Mouse (Mus musculus) v-Abl transformed pro-B cells (cell line): ENCODE measurements around the gene Kalrn.

Experiments used
- in situ Hi-C, 2 experiments: fragments of 400-800 bp; cut with MboI; formaldehyde crosslinking; loops; one replicate each; pipeline ENCODE4 v1.15.1; 2025; ENCODE audit not compliant: unreplicated experiment in 2 of 2

Gene Kalrn

DNA sequence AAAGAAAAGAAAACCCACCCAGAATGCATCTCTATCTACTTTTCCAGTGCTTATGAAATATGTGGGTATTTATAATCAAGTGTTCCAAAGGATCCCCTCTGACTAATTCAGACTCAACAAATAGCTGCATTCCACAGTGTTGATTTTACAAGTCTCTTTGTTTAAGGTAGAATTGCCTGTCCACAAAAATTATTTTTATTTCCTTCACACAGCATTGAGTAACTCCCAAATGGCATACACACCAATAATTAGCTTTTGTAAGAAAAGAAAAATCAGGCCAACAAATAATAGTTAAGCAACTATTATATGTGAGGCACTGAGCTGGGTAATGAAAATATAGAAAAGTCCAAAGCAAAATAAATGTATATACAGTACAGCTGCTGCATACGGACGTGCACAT is 12.9 kb downstream of the Kalrn start:
- in situ Hi-C loops = no loop called here

DNA sequence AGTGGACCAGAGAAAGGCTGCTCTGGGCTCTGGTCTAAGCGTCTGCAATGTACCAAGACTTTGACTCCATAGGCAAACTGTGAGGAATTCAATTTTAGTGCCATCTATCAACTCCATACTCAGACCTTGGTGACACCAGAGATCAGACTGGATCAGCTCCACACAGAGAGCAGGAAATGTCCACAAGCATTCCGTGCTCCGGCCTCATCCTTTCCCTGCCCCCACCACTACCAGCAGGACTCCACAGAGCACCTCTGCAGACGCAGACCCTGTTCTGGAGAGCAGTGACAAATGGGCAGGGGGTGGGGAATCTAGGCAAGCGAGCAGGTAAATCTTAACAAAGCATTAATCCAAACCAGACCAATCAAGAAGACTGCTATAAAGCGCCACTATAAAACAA is 15.4 kb downstream of the Kalrn start:
- in situ Hi-C loops = no loop called here

DNA sequence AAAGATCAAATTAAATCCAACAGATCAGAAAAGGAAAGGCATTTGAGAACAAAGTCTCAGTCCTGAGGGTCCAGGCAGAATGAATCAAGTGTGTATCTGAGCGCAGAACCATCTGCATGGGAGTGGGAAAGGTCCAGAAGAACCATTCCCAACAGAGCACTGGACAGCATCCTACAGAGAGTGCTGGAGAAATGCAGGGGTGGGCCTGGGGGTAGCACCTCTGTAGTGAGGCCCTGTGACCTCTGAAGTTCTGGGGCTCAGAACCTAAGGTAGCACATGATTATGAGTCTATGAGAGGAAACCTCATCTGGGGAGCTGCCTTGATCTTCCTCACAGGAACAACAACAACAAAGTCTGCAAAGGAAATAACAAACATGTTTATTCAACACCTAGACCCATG is 20.6 kb downstream of the Kalrn start:
- in situ Hi-C loops = no loop called here

DNA sequence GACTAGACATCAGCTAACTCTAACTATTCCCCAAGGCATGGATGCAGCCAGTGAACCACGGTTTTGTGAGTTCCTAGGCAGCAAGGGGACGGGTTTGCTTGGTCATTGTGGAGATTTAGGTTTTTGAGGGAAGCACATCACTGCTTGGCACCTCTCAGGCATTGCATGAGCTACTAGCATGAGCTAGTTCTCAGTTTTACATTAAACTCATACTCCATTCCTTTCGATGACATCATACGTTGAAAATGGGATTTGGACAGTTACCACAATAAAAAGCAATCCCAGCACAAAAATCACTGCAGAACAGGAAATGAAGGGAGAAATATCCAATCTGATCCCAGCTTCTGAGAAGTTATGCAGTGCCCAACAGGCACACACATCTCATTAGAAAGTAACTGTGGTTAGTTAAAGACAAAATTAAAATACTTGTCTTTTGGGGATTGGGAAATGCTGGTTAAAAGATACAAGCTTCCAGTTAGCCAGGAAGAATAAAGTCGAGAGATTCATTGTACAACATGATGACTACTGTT is 23.8 kb downstream of the Kalrn start:
- in situ Hi-C loops = no loop called here

DNA sequence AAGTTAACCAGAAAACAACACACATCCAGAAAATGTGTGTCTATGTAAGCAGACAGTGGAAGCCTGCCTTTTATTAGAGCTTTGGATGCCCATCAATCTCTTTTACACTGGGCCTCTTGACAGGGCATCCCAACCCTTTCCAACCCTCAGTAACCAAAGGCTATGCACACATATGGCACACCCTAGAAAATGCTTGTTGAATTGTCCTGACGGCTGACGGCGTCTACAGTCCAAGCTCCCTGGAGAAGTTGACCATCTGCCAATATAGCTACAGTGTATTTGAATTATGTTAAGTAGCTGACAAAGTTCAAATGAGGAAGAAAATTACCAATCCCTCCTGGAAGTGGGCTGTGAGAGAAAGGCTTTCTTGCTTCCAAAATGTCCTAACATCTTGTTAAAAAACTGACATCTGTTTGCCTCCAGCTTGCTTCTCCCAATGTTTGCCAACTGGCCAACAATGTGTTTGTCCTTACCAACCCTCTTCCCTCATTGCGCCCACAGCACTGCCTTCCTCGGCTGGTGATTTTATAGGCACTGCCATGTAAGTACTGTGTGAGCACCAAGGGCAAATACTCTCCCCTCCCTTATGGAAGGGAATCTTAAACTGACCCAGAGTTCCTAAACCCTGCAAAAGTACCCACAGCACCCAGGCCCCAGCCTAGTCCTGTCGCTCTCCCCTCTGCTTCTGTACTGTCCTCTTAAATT is 26.4 kb downstream of the Kalrn start:
- in situ Hi-C loops = no loop called here

DNA sequence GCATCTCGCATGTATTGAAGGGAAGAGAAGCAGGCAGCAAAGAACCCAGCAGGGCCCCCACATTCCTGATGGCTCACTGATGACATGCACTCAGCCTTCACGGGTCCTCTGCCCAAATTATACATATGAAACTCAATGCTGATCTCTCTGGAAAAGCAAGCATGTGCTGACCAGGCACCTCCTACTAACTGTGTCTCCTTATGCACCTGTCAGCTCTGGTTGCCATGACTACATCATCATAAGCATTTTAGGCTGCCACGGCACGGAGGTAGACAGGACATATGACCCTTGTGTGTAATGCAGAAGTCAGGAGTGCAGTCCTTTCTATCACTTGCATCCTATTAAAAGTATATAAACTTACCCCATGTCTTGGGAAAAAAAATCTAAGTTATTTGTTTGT is 29.6 kb downstream of the Kalrn start:
- in situ Hi-C loops = no loop called here

DNA sequence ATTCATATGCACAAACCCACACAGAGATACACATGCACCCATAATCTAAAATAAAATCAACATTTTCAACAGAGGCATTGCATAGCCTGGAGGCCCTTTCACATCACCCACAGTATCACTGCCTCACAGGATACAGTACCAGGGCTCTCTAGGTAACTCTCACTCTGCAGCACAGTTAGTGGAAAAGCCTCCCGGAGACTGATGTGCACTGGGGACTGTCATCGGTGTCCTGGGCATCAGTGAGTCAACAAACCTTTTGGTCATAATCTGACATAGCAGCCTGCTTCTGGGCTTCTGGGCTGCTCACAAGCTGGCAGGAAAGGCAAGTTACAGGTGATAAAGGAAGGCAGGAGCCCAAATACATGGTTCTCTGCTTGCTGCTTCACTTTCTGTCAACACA is 31.0 kb downstream of the Kalrn start:
- in situ Hi-C loops = no loop called here

DNA sequence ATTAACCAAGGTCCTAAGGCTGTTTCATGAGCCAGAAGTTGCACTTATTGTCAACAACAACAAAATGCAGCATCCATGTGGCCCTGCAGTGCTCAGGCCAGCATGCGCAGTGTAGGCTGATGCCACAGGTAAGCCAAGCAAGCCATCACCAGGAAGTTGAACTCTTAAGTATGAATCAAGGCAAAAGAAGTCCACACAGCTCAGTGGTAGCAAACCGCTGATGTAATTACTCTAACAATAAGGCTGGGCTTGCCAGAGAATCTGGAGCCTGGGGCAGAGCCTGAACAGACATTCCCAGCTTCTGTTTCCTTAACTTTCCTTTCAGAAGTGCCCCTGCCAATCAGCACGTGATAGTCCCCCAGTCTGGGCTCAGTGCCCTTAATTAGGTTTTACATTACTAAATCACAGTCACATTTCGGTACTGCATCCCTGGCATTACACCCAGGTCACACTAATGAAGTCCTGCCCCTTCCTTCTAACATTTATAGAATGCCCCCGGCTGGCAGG is 34.6 kb downstream of the Kalrn start:
- in situ Hi-C loops = no loop called here

DNA sequence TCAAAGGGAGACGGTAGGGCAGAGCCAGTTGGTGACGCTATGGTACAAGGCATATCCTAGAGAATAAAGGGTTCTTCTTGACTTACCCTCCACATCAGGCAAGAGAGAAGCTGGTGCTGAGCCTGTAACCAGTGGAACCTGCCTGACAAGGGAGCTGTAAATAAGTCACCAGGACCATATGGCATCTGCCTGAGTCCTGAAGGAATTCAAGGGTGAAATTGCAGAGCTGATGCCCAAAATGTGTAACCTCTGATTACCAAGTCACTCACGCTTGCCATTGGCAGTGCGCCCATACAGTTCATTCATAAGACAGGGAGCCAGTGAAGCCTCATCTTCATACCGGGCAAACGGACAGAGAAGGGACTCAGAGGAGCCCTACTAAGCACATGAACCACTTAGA is 37.0 kb downstream of the Kalrn start:
- in situ Hi-C loops = no loop called here

DNA sequence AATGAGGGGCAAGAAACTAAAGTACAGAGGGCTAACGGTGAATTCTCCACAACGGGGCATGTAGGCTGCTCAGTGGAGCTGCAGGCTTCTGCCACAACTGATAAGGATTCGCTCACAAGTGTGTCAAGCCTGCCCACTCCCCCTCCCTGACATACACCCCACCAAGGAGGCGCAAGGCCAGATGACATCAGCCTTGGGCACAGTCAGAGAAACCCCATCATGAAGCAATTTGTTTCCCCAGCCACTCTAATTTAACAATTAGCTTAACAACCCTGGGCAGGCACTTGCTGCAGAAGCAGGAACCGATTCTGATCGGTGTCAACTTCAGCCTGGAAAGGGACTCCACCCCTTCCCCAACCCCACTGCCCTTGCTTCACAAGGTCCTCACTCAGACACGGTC is 38.2 kb downstream of the Kalrn start:
- in situ Hi-C loops = no loop called here

DNA sequence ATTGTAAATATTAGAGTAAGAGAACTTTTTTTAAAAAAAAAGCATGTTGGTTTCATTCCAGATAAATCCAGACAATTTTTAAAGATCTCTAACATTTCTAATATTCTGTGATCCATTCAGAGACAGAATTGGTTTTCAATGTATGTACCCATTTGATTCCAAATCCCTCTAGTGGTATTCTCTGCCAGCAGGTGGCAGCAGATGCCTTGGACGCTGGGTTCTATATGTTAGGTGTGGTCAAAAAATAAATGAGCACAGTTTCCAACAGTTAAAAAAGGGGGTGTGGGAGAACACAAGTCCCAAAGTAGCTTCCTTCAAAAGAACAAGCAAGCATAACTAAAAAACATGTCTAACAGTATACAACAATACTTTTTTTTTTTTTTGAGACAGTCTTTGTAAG is 41.8 kb downstream of the Kalrn start:
- in situ Hi-C loops = no loop called here

DNA sequence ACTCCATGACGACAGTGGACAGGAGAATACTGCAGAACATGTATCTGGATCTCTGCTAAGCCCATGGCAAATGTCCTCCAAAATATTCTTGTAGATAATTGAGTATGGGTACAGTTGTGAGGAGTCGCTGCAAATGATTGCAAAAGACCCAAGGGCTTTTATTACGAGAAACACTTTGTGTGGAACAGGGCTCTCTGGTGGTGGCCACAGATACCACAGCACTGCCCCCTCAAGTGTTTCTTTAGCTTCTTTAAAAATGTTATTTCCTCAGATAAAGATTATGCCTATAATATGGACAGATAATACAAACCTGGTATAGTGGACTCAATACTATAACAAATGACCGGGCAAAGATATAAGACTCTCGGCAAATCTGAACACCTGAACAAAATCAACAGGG is 43.3 kb downstream of the Kalrn start:
- in situ Hi-C loops = no loop called here

DNA sequence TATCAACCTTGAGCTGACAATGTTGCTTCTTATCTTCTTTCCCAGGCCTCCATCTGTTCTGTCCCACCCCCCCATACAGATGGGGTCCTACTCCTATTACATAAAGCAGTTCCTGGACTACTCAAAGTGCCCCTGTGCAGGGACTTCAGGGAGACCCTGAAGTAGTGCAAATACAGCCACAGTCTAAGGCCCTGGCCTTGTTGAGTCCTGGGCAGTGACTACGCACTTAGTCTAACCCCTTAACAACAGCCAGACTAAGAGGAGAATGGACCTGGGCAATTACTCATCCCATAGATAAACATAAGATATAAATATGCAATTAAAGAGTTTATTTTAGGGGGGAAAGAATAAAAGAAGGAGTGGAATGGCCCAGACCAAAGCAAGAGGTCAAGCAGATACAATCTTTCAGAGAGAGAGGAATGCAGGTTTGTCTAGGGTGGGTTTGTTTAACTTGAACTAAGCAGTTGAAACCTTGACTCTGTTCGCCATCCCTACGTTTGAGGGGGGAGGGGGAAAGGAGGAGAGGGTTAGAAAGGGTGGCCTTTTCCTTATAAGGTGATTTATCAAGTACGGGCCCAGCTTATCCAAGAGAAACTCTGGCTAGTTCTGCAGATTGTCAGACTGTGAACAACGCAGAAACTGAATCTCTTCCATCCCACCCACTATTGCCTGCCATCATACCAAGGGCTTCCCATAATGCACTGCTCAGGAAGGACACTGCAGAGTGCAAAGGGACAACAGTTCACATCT is 44.9 kb downstream of the Kalrn start:
- in situ Hi-C loops = no loop called here

DNA sequence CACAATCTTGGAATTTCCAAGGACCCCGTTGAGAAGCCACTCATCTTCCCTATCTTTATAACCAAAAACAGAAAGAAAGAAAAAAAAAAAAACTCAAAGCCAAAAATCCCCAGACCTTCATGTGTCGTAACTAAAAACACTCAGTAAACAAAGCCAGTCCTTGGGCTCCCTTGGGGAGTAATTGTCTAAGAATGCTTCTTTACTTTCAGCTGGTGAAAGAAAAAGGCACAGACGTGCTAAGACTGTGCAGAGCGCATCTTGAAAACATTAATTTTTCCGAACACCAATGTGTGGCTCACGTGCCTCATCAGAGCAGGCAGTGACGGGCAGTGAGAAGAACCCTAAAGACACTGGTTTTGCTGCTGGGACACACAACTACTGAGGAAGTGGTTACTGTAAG is 47.0 kb downstream of the Kalrn start:
- in situ Hi-C loops = no loop called here

DNA sequence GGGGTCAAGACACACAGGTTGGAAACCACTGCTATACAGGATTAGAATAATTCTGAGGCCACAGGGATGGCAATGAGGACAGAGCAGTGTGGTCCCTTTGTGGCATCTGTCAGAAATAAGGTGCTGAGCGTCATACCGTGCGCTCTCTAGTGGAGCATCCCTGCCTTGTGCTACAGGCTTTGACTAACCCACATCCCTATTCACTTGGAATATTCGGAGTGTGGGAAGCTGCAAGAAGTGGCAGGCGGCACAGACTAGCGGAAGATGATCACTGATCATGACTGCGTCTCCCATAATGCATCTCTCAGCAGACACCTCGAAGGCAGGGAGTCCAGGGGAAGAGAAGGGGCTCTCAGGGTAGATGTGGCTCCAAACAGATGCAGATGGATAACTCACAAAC is 47.5 kb downstream of the Kalrn start:
- in situ Hi-C loops = no loop called here

DNA sequence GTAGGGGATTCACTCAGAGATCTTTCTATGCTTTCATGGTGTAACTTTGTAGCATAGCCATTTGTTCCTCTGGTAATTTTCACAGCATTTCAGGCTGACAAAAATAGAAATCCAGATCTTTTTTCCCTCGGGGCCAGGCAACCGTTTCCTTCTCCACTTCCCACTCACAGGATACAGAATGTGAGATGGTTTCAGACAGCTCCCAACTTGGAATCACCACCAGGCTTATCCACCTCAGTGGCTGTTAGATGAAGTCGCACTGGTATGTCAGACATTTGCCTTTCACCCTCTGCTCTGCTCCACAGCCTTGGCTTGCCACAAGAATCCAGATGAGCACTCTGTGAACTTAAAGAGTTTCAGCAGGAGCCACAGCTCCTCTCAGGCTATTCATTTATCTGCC is 48.1 kb downstream of the Kalrn start:
- in situ Hi-C loops = no loop called here

DNA sequence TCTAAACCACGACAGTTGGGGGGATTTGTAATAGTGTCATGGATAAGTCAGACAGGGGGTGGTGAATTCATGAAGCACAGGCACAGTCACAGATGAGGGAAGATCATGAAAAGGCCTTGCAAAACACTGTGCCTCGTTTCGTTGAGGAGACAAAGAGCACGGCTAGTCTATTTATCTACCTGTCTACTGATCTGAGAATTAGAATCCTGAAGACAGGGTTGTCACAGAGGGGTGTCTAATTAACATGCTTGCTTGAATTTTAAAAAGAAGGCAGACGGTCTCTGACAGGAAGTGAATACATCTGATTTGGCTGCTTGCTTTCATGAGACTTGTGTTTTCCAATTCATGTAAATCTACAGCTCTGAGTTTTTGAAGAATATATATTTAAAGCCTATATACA is 52.3 kb downstream of the Kalrn start:
- in situ Hi-C loops = no loop called here

DNA sequence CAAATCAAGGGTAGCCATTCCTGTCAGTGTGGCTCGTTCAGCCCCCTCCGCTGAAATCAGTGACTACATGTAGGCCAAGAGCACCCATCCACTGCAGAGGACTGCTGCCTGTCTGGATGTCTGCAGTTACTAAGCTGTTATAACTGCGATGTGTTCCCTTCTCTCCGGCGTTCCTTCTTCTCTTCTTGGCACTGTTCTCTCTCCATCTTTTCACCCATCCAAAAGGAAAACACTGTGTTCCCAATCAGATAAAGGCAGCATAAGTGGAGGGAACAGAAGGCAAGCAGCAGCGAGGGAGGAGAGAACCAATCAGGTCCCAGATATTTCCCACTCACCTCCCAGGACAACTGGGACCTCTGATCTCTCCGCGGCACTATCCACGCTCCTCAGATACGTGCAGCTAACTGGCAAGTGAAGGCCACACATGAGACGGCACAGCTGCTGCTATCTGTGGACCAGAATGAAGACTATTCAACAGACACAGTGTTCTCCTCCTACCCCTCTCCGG is 56.4 kb downstream of the Kalrn start:
- in situ Hi-C loops = no loop called here

DNA sequence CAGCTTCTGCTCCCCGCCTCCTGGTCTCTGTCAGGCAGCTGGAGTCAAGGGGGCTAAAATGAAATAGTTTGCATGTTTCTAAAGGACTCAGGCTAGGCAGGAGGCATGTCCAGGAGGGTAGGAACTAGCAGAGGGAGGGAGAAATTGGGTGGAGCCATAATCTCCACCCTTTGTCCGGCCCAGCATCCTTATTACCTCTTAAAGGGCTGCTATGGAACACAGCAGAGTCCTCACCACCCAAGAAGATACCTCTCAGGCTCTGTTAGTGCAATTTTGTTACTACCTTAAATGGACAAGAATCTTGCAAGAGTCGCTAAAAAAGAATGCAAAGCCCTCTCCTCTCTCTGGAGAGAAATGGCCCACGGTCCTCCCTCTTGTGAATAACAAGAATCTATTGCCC is 57.8 kb downstream of the Kalrn start:
- in situ Hi-C loops = no loop called here

DNA sequence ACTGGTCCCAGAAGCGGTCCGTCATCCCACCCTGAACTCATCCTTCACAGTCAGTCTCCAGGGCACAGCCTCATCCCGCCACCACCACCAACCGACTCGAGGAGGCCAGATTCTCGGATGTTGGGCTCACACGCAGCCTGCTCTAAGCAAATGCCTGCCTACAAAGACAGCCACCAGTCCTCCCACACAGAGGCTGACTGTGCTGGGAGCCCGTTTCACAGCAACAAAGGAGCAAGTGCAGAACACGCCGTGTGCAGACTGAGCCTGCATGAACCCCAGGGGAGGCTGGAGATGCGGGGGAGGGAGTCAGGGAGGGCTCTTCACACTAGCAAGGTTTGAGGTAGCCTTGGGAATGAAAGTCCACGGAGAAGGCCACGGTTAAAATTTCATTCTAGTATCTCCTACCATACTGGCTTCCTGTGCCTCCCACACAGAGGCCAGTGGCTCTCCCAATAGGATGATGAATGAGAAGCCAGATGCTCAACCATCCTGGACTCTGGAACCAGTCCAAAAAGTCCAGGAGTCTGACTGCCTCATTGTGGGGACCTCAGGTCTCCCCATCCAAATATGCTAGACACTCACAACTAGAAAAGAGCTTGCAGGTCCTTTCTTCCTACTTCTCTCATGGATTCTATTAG is 59.3 kb downstream of the Kalrn start:
- in situ Hi-C loops = no loop called here

DNA sequence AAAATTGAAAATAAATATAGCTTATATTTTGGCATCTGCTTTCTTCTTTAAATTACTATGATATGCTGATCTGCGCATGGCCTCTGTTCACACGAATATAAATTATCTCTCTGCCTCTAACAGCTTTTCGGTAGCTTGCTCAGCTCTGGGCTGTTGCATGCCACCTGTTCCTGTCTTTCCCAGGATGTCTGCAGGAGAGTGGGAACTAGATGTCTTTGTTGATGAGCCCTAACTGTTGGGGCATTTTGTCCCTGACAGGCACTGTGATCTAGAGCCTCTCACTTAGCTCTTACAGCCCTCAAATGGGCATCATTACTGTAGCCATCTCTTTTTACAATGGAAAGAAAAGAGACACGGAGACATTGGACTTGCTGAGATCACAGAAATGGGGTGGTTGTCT is 61.0 kb downstream of the Kalrn start:
- in situ Hi-C loops = no loop called here
